Mouse (Mus musculus): ENCODE measurements around the gene Gdpgp1.

The Gdpgp1 gene

GRCm38 (mm10) chr7:80276374-80276773 lies 43.7 kb downstream of the Gdpgp1 start:
- no peak for DNase-seq (ENCODE audit: low spot score in 2 of 2)

GRCm38 (mm10) chr7:80280032-80280431 lies 47.4 kb downstream of the Gdpgp1 start:
- DNase-seq (ENCODE audit: low spot score in 2 of 2): no peak

GRCm38 (mm10) chr7:80280998-80281397 lies 48.3 kb downstream of the Gdpgp1 start:
- DNase-seq (ENCODE audit: low spot score in 2 of 2): no peak

GRCm38 (mm10) chr7:80281646-80282045 lies 49.0 kb downstream of the Gdpgp1 start:
- DNase-seq (ENCODE audit: low spot score in 2 of 2): no peak

GRCm38 (mm10) chr7:80283226-80283918 lies 50.7 kb downstream of the Gdpgp1 start:
- no peak for DNase-seq (ENCODE audit: low spot score in 2 of 2)

DNA sequence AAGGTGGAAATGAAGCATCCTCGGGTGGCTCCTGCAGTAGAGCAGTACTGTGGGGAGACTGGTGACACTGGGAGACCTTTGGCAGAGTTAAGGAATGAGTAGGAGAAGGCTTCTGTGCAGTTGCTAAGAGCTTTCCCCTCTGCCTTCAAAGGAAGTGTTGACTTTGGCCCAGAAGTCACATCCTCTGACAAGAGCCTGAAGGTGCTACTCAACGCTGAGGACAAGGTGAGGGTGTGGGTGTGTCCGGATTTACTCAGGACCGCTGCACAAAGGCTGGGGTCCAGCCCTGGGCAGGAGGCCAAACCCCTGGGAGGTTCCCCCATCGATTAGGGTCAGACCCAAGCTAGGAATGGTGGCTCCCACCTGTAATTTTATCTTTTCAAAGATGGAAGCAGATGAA lies 51.7 kb downstream of the Gdpgp1 start:
- DNase-seq (ENCODE audit: low spot score in 2 of 2): no peak

DNA sequence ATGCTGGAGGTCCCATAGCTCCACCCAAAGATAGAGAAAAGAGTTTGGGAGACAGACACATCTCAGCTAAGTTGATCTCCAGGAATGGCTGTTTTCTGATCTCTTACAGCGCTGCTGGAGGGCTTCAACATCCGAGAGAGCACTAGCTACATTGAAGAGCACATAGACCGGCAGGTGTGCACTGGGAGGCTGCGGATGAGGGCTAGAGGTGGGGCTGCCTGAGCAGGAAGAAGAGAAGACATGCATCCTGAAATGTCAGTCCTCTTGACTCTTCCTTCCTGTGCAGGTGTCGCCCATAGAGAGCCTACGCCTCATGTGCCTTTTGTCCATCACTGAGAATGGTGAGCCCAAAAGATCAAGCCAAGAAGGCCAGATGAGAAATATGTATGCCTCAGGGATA lies 53.1 kb downstream of the Gdpgp1 start:
- DNase-seq (ENCODE audit: low spot score in 2 of 2): no peak

DNA sequence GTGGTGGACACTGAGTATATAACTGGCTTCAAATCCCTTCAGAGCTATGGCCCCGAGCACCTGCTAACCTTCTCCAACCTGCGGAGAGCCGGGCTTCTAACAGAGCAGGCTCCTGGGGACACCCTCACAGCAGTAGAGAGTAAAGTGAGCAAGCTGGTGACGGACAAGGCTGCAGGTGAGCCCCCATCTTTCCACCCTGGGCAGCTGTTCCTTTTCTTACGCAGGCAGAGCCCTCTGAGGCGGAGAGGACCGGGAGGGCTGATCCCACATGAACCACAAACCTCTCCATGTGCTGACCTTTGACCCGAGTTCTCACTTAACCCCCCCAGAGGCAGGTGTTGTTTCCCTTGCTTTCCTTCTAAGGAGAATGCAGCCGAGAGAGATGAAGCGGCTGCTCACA lies 55.1 kb downstream of the Gdpgp1 start:
- DNase-seq (ENCODE audit: low spot score in 2 of 2): no peak
